Mouse (Mus musculus): ENCODE results near the gene Fam126a. TPM values are rescaled to one million over a fixed set of nuclear protein-coding genes. Genes with fewer than 3 reads are reported as not detected.

Gene Fam126a
- total and polyA plus RNA-seq, 3 experiments = 19.6 to 32.6 (median 22.6) TPM

- no peaks in the 10 kb centered on the region for H3K36me3 ChIP-seq (replicated peaks in 1 of 2; ENCODE audit: control insufficient read depth in 1 of 2, insufficient read depth in 1 of 2, low read length in 1 of 2)
- TF ChIP-seq E2F4 (IDR thresholded peaks at IDR 0.05; ENCODE audit: insufficient replicate concordance, low read depth, low read length) (no peak), UBTF (IDR thresholded peaks at IDR 0.05; ENCODE audit: low read depth, low read length) (no peak), JUN (IDR thresholded peaks at IDR 0.05; ENCODE audit: insufficient read depth, low read depth, low read length) (no peak), CHD2 (IDR thresholded peaks at IDR 0.05; ENCODE audit: low read length) (no peak), MAFK (IDR thresholded peaks at IDR 0.05; ENCODE audit: insufficient replicate concordance, low read length) (no peak), CHD1 (IDR thresholded peaks at IDR 0.05; ENCODE audit: low read depth, low read length) (no peak), ETS1 (conservative IDR thresholded peaks at IDR 0.05; ENCODE audit: low read depth, low read length) (no peak), MEF2A (IDR thresholded peaks at IDR 0.05; ENCODE audit: borderline replicate concordance, low read depth, low read length) (no peak), MYC (IDR thresholded peaks at IDR 0.05; ENCODE audit: low read depth, low read length) (no peak), POLR2A (IDR thresholded peaks at IDR 0.05; ENCODE audit: low read depth, low read length) (no peak)
- in situ Hi-C loops (cut with MboI; ENCODE audit: low pct_ligation_motif_present, low pct_unique_long_range_greater_than_20kb, low sequenced_read_pairs) (no loop called here), dilution Hi-C loops (cut with MboI; ENCODE audit: extremely low pct_ligation_motif_present, extremely low pct_unique_long_range_greater_than_20kb, low sequenced_read_pairs) (no loop called here)
- H3K9me3 ChIP-seq (replicated peaks; ENCODE audit: low read length) = no peaks in the 10 kb centered on the region
- no peaks in the 10 kb centered on the region for H3K27me3 ChIP-seq (replicated peaks)
- DNase-seq (ENCODE audit: extremely low read depth) = no peak
- no peak overlapping the region for H3K27ac ChIP-seq (ENCODE audit: insufficient read depth, low read depth)
- H3K4me1 ChIP-seq (ENCODE audit: control insufficient read depth in 1 of 2, insufficient read depth in 2 of 2) = peaks cover 12 to 53% of the 10 kb centered on the region in 2 experiments
- H3K4me2 ChIP-seq (ENCODE audit: insufficient read depth, low read depth, poor library complexity, severe bottlenecking) = no peak overlapping the region
- no peaks in the 10 kb centered on the region for H3K79me2 ChIP-seq (replicated peaks; ENCODE audit: control insufficient read depth, extremely low read depth, insufficient read depth, poor library complexity, severe bottlenecking)
- no peak overlapping the region for H3K9ac ChIP-seq (ENCODE audit: insufficient read depth, low read depth)
- H3K4me3 ChIP-seq (replicated peaks in 1 of 3; ENCODE audit: low read depth in 2 of 3, low read length in 2 of 3, poor library complexity in 1 of 3) = no peak overlapping the region
These were observed 17.3 kb upstream of the Fam126a start for GRCm38 (mm10) chr5:24047821-24048220.

- Histone ChIP-seq H3K4me1 (ENCODE audit: control insufficient read depth in 1 of 2, insufficient read depth in 2 of 2) (peaks cover 9 to 54% of the 10 kb centered on the region in 2 experiments), H3K9me3 (replicated peaks; ENCODE audit: low read length) (no peaks in the 10 kb centered on the region), H3K27me3 (replicated peaks) (no peaks in the 10 kb centered on the region), H3K27ac (ENCODE audit: insufficient read depth, low read depth) (no peak overlapping the region), H3K9ac (ENCODE audit: insufficient read depth, low read depth) (peak overlapping the region; percentile 73; the same call in 1 of the 2 replicates), H3K4me2 (ENCODE audit: insufficient read depth, low read depth, poor library complexity, severe bottlenecking) (no peak overlapping the region), H3K4me3 (replicated peaks in 1 of 3; ENCODE audit: low read depth in 2 of 3, low read length in 2 of 3, poor library complexity in 1 of 3) (no peak overlapping the region), H3K79me2 (replicated peaks; ENCODE audit: control insufficient read depth, extremely low read depth, insufficient read depth, poor library complexity, severe bottlenecking) (no peaks in the 10 kb centered on the region), H3K36me3 (replicated peaks in 1 of 2; ENCODE audit: control insufficient read depth in 1 of 2, insufficient read depth in 1 of 2, low read length in 1 of 2) (no peaks in the 10 kb centered on the region)
- in situ Hi-C loops (cut with MboI; ENCODE audit: low pct_ligation_motif_present, low pct_unique_long_range_greater_than_20kb, low sequenced_read_pairs) (no loop called here), dilution Hi-C loops (cut with MboI; ENCODE audit: extremely low pct_ligation_motif_present, extremely low pct_unique_long_range_greater_than_20kb, low sequenced_read_pairs) (no loop called here)
- DNase-seq (ENCODE audit: extremely low read depth) = no peak
- no peak for TF ChIP-seq MEF2A (IDR thresholded peaks at IDR 0.05; ENCODE audit: borderline replicate concordance, low read depth, low read length)
- no peak for TF ChIP-seq EP300 (IDR thresholded peaks at IDR 0.05; ENCODE audit: low read length)
- peak; percentile 10; the same call in 1 of the 2 replicates for TF ChIP-seq MAFK (IDR thresholded peaks at IDR 0.05; ENCODE audit: insufficient replicate concordance, low read length)
- TF ChIP-seq CTCF (conservative IDR thresholded peaks at IDR 0.05 in 1 of 2, IDR thresholded peaks at IDR 0.05 in 1 of 2; ENCODE audit: low read depth in 2 of 2, low read length in 2 of 2) = no peak
These were observed 16.5 kb upstream of the Fam126a start for GRCm38 (mm10) chr5:24047001-24047400.

- Histone ChIP-seq H3K27ac (ENCODE audit: insufficient read depth, low read depth) (no peak overlapping the region), H3K9me3 (replicated peaks; ENCODE audit: low read length) (no peaks in the 10 kb centered on the region), H3K4me1 (ENCODE audit: control insufficient read depth in 1 of 2, insufficient read depth in 2 of 2) (peaks cover 16 to 55% of the 10 kb centered on the region in 2 experiments), H3K79me2 (replicated peaks; ENCODE audit: control insufficient read depth, extremely low read depth, insufficient read depth, poor library complexity, severe bottlenecking) (no peaks in the 10 kb centered on the region), H3K27me3 (replicated peaks) (no peaks in the 10 kb centered on the region), H3K4me3 (replicated peaks in 1 of 3; ENCODE audit: low read depth in 2 of 3, low read length in 2 of 3, poor library complexity in 1 of 3) (no peak overlapping the region), H3K4me2 (ENCODE audit: insufficient read depth, low read depth, poor library complexity, severe bottlenecking) (peak overlapping the region; percentile 87), H3K9ac (ENCODE audit: insufficient read depth, low read depth) (peak overlapping the region; percentile 73), H3K36me3 (replicated peaks in 1 of 2; ENCODE audit: control insufficient read depth in 1 of 2, insufficient read depth in 1 of 2, low read length in 1 of 2) (no peaks in the 10 kb centered on the region)
- TF ChIP-seq SIN3A (IDR thresholded peaks at IDR 0.05; ENCODE audit: low read length) = no peak
- TF ChIP-seq SMC3 (IDR thresholded peaks at IDR 0.05; ENCODE audit: low read depth, low read length) = no peak
- TF ChIP-seq EP300 (IDR thresholded peaks at IDR 0.05; ENCODE audit: low read length) = no peak
- no peak for TF ChIP-seq CHD2 (IDR thresholded peaks at IDR 0.05; ENCODE audit: low read length)
- TF ChIP-seq BHLHE40 (IDR thresholded peaks at IDR 0.05; ENCODE audit: low read depth, low read length) = no peak
- no peak for TF ChIP-seq USF1 (IDR thresholded peaks at IDR 0.05; ENCODE audit: low read depth, low read length)
- no peak for TF ChIP-seq ZC3H11A (IDR thresholded peaks at IDR 0.05; ENCODE audit: low read depth, low read length)
- no peak for TF ChIP-seq MXI1 (IDR thresholded peaks at IDR 0.05; ENCODE audit: low read depth, low read length)
- TF ChIP-seq TCF12 (IDR thresholded peaks at IDR 0.05; ENCODE audit: low read depth, low read length) = no peak
- no peak for TF ChIP-seq ETS1 (conservative IDR thresholded peaks at IDR 0.05; ENCODE audit: low read depth, low read length)
- TF ChIP-seq POLR2AphosphoS2 (IDR thresholded peaks at IDR 0.05; ENCODE audit: low read depth, low read length) = no peak
- no peak for TF ChIP-seq CHD1 (IDR thresholded peaks at IDR 0.05; ENCODE audit: low read depth, low read length)
- no peak for TF ChIP-seq E2F4 (IDR thresholded peaks at IDR 0.05; ENCODE audit: insufficient replicate concordance, low read depth, low read length)
- TF ChIP-seq JUN (IDR thresholded peaks at IDR 0.05; ENCODE audit: insufficient read depth, low read depth, low read length) = no peak
- no peak for TF ChIP-seq GABPA (IDR thresholded peaks at IDR 0.05; ENCODE audit: insufficient replicate concordance, low read depth, low read length)
- TF ChIP-seq HCFC1 (IDR thresholded peaks at IDR 0.05; ENCODE audit: low read depth, low read length) = no peak
- TF ChIP-seq IRF4 (IDR thresholded peaks at IDR 0.05; ENCODE audit: low read depth, low read length) = no peak
- no peak for TF ChIP-seq MEF2A (IDR thresholded peaks at IDR 0.05; ENCODE audit: borderline replicate concordance, low read depth, low read length)
- DNase-seq (ENCODE audit: extremely low read depth) = no peak
- in situ Hi-C loops (cut with MboI; ENCODE audit: low pct_ligation_motif_present, low pct_unique_long_range_greater_than_20kb, low sequenced_read_pairs) (no loop called here), dilution Hi-C loops (cut with MboI; ENCODE audit: extremely low pct_ligation_motif_present, extremely low pct_unique_long_range_greater_than_20kb, low sequenced_read_pairs) (no loop called here)
These were observed 15.6 kb upstream of the Fam126a start for GRCm38 (mm10) chr5:24045998-24046631.
